Mouse (Mus musculus) v-Abl transformed pro-B cells (cell line): ENCODE results near the gene Trp53.

Source experiments
- in situ Hi-C, 2 experiments: fragments of 400-800 bp; cut with MboI; formaldehyde crosslinking; loops; one replicate each; pipeline ENCODE4 v1.15.1; 2025; ENCODE audit not compliant: unreplicated experiment in 2 of 2

The Trp53 gene

GRCm38 (mm10) chr11:69621571-69622268 is 41.6 kb downstream of the Trp53 start, which contains the start of gene Sat2:
Gene Sat2, plus strand, starts transcription at chr11:69622024.
- in situ Hi-C loops, result loop anchor here in 1 of 2 experiments (5.0 to 10.0 kb wide), 2 partner anchors 89 to 253 kb away; partner anchors contain the start of gene Tmem95

- in situ Hi-C loops, result loop anchor here in 1 of 2 experiments (5.0 to 10.0 kb wide), 2 partner anchors 90 to 252 kb away; partner anchors contain the start of gene Tmem95
Measured at GRCm38 (mm10) chr11:69622406-69622805, 42.2 kb downstream of the Trp53 start.

- in situ Hi-C loops, result loop anchor here in 1 of 2 experiments (5.0 to 10.0 kb wide), 2 partner anchors 91 to 252 kb away; partner anchors contain the start of gene Tmem95
Measured at GRCm38 (mm10) chr11:69623006-69623405, 42.8 kb downstream of the Trp53 start.

GRCm38 (mm10) chr11:69624339-69624738 is 44.2 kb downstream of the Trp53 start:
- in situ Hi-C loops, result loop anchor here in 1 of 2 experiments (5.0 to 10.0 kb wide), 2 partner anchors 92 to 250 kb away; partner anchors contain the start of gene Tmem95

GRCm38 (mm10) chr11:69628286-69628685 is 48.1 kb downstream of the Trp53 start:
- in situ Hi-C loops, result loop anchor here in 1 of 2 experiments (10.0 kb wide), 1 partner anchor 247 kb away; the partner anchor contains the start of gene Tmem95

- in situ Hi-C loops, result loop anchor here in 1 of 2 experiments (10.0 kb wide), 2 partner anchors 125 to 245 kb away; partner anchors contain the start of genes Polr2a and Tmem95
Measured at GRCm38 (mm10) chr11:69629802-69630201, 49.6 kb downstream of the Trp53 start.

- in situ Hi-C loops, result loop anchor here in 1 of 2 experiments (10.0 kb wide), 1 partner anchor 122 kb away; the partner anchor contains the start of gene Polr2a
Measured at GRCm38 (mm10) chr11:69632284-69633089, 52.3 kb downstream of the Trp53 start, which contains the start of gene Fxr2. Gene Fxr2, plus strand, starts transcription at chr11:69632990.

- in situ Hi-C loops, result loop anchor here in 1 of 2 experiments (10.0 kb wide), 1 partner anchor 122 kb away; the partner anchor contains the start of gene Polr2a
Measured at GRCm38 (mm10) chr11:69633128-69633866, 53.1 kb downstream of the Trp53 start.

GRCm38 (mm10) chr11:69635471-69635870 is 55.3 kb downstream of the Trp53 start:
- in situ Hi-C loops, result loop anchor here in 1 of 2 experiments (10.0 kb wide), 1 partner anchor 119 kb away; the partner anchor contains the start of gene Polr2a
